Mouse (Mus musculus): ENCODE measurements at regions not wholly inside any gene's neighbourhood (a gene's known extent, or its start where the extent isn't known, plus 50 kb on each side); places are given as distances from the start of the nearest gene placed in this dataset.
A peak's percentile ranks its signal among the peaks of the same experiment; 100 is the strongest.

DNA sequence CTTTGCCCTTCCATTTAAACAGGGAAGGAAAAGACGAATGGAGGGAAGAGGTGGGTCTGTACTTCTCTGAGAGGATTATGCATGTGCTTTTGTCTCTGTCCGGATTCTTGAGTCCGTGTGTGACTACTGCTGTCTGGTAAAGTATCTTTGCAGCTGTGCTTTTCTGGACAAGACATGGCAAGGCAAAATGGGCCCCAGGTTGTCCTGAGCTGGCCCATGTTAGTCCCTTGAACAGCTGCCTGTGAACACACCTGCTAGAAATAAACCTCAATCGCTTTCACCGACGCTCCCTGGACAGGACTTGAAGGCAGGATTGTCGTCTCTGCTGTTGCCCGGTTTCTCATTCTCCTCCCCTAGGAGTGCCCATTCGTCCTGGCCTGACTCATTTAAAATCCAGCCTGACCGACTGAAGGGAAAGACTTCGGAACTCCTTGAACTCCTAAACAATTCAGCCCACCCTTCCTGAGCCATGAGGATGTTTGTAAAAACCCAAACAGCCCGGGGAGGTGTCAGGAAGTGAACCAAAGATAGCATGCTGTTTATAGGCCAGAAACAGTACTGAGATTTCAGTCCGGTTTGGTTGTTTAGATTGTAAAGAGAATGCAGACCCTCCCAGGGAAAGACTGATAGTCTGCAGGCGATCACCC lies 281.7 kb downstream of the Qk start:
- ATAC-seq (ENCODE audit: borderline replicate concordance, extremely low read depth, low FRiP score, low TSS enrichment), result peak; percentile 65; the same call in 1 of the 2 replicates
- Histone ChIP-seq H3K4me3 (no peak overlapping the region), H3K27me3 (no peaks in the 10 kb centered on the region), H3K9me3 (no peaks in the 10 kb centered on the region), H3K27ac (peak overlapping the region; percentile 34; the same call in 1 of the 2 replicates), H3K36me3 (no peaks in the 10 kb centered on the region), H3K9ac (no peak overlapping the region), H3K4me2 (no peak overlapping the region; the same call in 1 of the 2 replicates), H3K4me1 (peaks cover 15% of the 10 kb centered on the region)
- WGBS, result 40% methylated on average over 14 of the region's 14 CpGs

DNA sequence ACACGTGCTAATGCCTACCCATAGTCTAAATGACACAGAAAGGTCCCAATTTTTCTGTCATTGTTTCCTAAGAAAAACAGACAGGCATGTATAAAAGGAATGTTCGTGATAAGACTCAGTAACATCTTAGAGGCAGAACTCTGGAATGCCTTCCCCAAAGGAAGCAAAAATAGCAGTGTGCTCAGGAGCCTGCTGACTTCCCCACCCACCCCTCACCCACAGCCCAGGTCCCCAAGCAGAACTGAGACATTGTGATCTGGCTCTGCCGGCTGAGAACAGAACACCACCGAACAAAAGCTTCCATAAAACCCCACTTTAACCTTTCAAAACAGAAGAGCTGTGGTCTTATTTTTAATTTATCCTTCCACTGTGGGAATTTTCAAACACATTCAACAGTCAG lies 286.1 kb downstream of the Qk start:
- no peak overlapping the region for H3K4me3 ChIP-seq
- H3K36me3 ChIP-seq, result no peaks in the 10 kb centered on the region
- no peak for ATAC-seq (ENCODE audit: borderline replicate concordance, extremely low read depth, low FRiP score, low TSS enrichment)
- H3K27ac ChIP-seq, result no peak overlapping the region
- no peaks in the 10 kb centered on the region for H3K9me3 ChIP-seq
- H3K27me3 ChIP-seq, result no peaks in the 10 kb centered on the region
- 0 out of 2 replicates have a peak, but pooled peaks cover 9% of the 10 kb centered on the region for H3K4me1 ChIP-seq
- H3K9ac ChIP-seq, result no peak overlapping the region
- WGBS, result 46% methylated on average over 4 of the region's 4 CpGs
- no peak overlapping the region for H3K4me2 ChIP-seq

DNA sequence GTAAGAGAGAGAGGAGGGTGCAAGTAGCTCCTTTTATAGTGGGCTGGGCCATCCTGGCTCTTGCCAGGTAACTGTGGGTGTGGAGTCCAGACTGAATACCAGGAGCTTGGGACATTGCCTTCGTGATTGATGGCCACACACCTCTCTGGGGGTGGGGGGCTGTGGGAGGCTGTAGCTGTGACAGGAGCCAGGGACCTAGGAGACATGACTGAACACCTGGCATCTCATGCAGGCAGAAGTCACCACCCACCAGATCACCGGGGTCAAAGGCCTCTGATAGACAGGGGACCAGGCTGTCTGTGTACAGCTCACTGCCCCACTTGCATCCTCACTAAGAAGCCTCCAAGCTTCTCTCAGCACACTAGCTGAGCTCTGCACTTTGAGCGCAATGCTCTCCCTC lies 288.6 kb downstream of the Qk start:
- H3K9me3 ChIP-seq, result no peaks in the 10 kb centered on the region
- ATAC-seq (ENCODE audit: borderline replicate concordance, extremely low read depth, low FRiP score, low TSS enrichment), result no peak
- no peak overlapping the region for H3K4me3 ChIP-seq
- no peak overlapping the region for H3K4me2 ChIP-seq
- no peaks in the 10 kb centered on the region for H3K27me3 ChIP-seq
- H3K36me3 ChIP-seq, result no peaks in the 10 kb centered on the region
- WGBS, result 76% methylated on average over 3 of the region's 3 CpGs
- H3K4me1 ChIP-seq, result no peaks in the 10 kb centered on the region
- no peak overlapping the region for H3K9ac ChIP-seq
- no peak overlapping the region for H3K27ac ChIP-seq

DNA sequence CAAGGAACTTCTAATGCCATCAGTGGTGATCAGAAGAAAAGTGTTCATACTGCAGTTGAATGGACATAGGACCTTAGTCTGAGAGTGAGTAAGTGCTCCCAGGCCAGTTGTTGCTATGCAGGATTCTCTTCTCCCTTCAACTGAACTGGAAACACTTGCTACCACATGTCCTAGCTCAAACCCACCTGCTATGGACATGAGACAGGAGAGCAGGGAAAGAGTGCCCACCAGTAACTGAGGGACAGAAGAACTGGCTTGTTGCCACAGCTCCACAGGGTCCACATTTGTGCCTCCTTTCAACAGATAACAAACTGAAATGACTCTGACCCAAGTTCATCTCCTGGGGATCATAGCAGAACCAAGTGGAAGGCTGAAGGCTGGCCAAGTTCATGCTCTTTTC lies 292.9 kb downstream of the Qk start:
- no peak for ATAC-seq (ENCODE audit: borderline replicate concordance, extremely low read depth, low FRiP score, low TSS enrichment)

DNA sequence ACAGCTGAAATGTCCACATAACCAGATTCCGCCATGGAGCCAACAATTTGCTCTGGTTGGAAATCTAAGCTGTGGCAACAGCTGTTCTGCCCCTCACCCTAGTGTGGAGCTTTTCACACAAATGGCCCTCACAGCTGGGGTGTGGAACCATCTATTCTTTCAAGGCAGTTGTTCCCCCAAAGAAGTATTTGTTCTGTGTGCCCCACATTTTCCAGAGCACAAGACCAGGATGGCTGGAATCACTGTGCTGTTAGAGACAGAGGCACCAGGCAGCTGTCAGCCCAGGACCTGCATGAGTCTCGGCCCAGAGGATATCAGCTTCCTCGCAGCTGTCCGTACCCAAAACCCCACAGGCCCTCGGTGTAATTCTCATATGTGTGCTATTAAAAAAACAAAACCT lies 294.4 kb downstream of the Qk start:
- H3K36me3 ChIP-seq, result no peaks in the 10 kb centered on the region
- H3K9me3 ChIP-seq, result no peaks in the 10 kb centered on the region
- H3K27ac ChIP-seq, result no peak overlapping the region
- no peak overlapping the region for H3K4me2 ChIP-seq
- H3K4me3 ChIP-seq, result no peak overlapping the region
- H3K9ac ChIP-seq, result no peak overlapping the region
- WGBS, result 78% methylated on average over 5 of the region's 5 CpGs
- H3K4me1 ChIP-seq, result no peaks in the 10 kb centered on the region
- ATAC-seq (ENCODE audit: borderline replicate concordance, extremely low read depth, low FRiP score, low TSS enrichment), result no peak
- no peaks in the 10 kb centered on the region for H3K27me3 ChIP-seq

More for the DNA sequence above, 292.9 kb downstream of the Qk start:
- Histone ChIP-seq H3K36me3 (no peaks in the 10 kb centered on the region), H3K27me3 (no peaks in the 10 kb centered on the region), H3K4me3 (no peak overlapping the region), H3K9ac (no peak overlapping the region), H3K27ac (no peak overlapping the region), H3K9me3 (no peaks in the 10 kb centered on the region), H3K4me1 (no peaks in the 10 kb centered on the region), H3K4me2 (no peak overlapping the region)

DNA sequence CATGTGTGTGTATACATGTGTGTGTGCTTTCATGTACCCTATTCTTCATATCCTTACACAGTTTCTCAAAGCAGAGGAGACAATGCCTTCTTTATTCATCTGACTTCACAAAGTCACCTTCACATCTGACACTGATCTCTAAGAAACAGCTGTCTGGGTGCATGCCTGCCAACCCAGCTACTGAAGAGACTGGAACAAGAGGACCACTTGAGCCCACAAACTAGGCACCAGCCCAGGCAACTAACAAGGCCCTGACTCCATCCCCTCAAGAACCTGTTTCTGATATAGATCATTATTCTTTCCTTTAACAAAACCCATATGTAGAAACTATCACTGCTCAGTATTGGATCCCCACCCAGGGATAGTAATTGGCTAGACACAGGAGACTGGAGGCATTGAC lies 295.3 kb downstream of the Qk start:
- no peak for ATAC-seq (ENCODE audit: borderline replicate concordance, extremely low read depth, low FRiP score, low TSS enrichment)
- no peak overlapping the region for H3K9ac ChIP-seq
- H3K4me2 ChIP-seq, result no peak overlapping the region

DNA sequence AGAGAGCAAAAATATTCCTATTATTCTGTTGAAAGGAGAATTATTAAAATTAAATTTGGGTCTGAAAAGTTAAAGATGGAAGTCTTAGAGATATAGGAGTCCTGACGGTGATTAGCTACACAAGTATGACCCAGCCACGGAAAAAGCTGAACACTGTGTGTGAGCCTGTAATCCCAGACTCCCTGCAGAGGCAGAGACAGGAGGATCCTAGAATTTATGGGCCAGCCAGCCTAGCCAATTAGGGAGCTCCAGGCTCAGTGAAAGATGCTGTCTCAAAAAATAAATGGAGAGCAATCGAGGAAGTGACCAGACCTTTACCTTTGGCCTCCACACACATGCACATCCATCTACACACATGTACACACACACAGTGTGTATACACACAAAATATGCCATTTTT lies 307.5 kb downstream of the Qk start:
- Histone ChIP-seq H3K4me1 (no peaks in the 10 kb centered on the region), H3K27me3 (no peaks in the 10 kb centered on the region), H3K27ac (no peak overlapping the region), H3K4me3 (no peak overlapping the region), H3K9me3 (no peaks in the 10 kb centered on the region), H3K4me2 (no peak overlapping the region), H3K36me3 (no peaks in the 10 kb centered on the region), H3K9ac (no peak overlapping the region)
- no peak for ATAC-seq (ENCODE audit: borderline replicate concordance, extremely low read depth, low FRiP score, low TSS enrichment)
- WGBS, result 68% methylated on average over 3 of the region's 3 CpGs

More for the DNA sequence above, 295.3 kb downstream of the Qk start:
- Histone ChIP-seq H3K9me3 (no peaks in the 10 kb centered on the region), H3K4me1 (no peaks in the 10 kb centered on the region), H3K4me3 (no peak overlapping the region), H3K36me3 (no peaks in the 10 kb centered on the region), H3K27me3 (no peaks in the 10 kb centered on the region), H3K27ac (no peak overlapping the region)

DNA sequence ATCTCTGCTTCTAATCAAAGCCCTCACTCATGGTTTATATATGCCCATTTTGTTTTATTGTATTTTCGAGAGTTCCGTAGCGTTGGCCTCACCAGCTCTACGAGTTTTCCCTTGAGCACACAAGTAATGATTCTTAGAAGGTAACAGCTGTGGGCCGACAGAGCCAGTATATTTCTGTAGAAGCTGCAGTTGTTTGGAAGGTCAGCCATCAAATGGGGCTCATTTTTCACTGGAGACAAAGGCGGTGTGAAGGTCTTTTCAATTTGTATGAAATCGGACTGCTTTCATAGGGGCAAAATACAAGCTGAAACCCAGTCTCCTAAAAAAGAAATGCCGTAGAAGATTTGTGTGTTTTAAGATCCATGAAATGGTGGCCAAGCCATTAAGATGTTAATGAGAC lies 307.9 kb downstream of the Qk start:
- no peak overlapping the region for H3K9ac ChIP-seq
- ATAC-seq (ENCODE audit: borderline replicate concordance, extremely low read depth, low FRiP score, low TSS enrichment), result no peak
- WGBS, result 79% methylated on average over 8 of the region's 8 CpGs
- H3K27ac ChIP-seq, result no peak overlapping the region
- H3K9me3 ChIP-seq, result no peaks in the 10 kb centered on the region
- H3K4me1 ChIP-seq, result no peaks in the 10 kb centered on the region
- no peak overlapping the region for H3K4me3 ChIP-seq
- no peaks in the 10 kb centered on the region for H3K27me3 ChIP-seq
- H3K4me2 ChIP-seq, result no peak overlapping the region
- no peaks in the 10 kb centered on the region for H3K36me3 ChIP-seq

DNA sequence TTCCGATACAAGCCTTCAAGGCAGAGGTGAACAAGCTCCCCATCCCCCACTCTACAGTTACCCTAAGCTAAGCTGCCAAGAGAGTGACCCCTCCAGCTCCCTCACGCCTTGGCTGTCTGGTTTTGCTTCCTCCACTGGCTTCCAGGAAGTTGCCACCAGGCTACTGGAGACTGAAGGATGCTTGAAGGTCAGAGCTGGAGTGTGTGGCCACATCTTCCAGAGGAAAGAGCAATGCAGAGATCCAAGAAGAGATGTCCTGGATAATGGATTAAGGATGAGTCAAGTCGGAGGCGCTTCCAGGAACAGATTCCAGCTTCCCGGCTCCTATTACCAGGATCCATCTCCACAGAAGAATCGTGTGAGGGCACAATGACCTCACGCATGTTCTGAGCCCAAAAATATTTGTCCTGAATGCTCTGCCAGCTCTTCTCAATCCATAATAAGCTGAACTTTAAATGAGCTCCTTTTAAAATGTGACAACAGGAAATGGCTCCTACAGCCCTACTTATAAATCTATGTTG lies 318.5 kb downstream of the Qk start:
- no peaks in the 10 kb centered on the region for H3K27me3 ChIP-seq
- H3K9me3 ChIP-seq, result no peaks in the 10 kb centered on the region
- no peak overlapping the region for H3K4me2 ChIP-seq
- no peak overlapping the region for H3K4me3 ChIP-seq
- peaks cover 8% of the 10 kb centered on the region; the same call in 1 of the 2 replicates for H3K4me1 ChIP-seq
- H3K27ac ChIP-seq, result no peak overlapping the region
- WGBS, result 42% methylated on average over 7 of the region's 7 CpGs
- no peaks in the 10 kb centered on the region for H3K36me3 ChIP-seq
- no peak overlapping the region for H3K9ac ChIP-seq
- ATAC-seq (ENCODE audit: borderline replicate concordance, extremely low read depth, low FRiP score, low TSS enrichment), result peak; percentile 52; the same call in 1 of the 2 replicates

DNA sequence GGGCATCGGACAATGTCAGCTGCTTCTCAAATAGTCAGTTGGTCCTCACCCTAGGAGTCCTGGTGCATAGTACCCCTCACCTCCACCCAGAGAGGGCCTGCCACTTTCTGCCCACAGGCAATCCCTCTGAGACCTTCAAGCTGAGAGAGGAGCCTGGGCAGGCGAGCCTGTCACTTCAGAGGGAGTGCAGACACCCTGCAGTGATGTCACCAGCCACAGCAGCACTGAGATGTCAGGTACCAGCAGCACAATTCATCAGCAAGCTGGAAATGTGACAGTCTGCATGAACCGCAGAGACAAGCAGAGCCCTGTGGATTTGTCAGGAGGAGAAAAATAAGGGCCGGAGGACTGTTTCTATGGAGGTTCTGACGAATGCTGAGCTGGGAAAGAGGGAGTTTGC lies 324.3 kb downstream of the Qk start:
- no peaks in the 10 kb centered on the region for H3K4me1 ChIP-seq
- H3K4me2 ChIP-seq, result no peak overlapping the region
- H3K9me3 ChIP-seq, result no peaks in the 10 kb centered on the region
- H3K4me3 ChIP-seq, result no peak overlapping the region
- H3K27me3 ChIP-seq, result no peaks in the 10 kb centered on the region
- whole genome bisulfite sequencing, result 67% methylated on average over 5 of the region's 5 CpGs
- no peak overlapping the region for H3K27ac ChIP-seq
- no peaks in the 10 kb centered on the region for H3K36me3 ChIP-seq
- ATAC-seq (ENCODE audit: borderline replicate concordance, extremely low read depth, low FRiP score, low TSS enrichment), result no peak
- H3K9ac ChIP-seq, result no peak overlapping the region

DNA sequence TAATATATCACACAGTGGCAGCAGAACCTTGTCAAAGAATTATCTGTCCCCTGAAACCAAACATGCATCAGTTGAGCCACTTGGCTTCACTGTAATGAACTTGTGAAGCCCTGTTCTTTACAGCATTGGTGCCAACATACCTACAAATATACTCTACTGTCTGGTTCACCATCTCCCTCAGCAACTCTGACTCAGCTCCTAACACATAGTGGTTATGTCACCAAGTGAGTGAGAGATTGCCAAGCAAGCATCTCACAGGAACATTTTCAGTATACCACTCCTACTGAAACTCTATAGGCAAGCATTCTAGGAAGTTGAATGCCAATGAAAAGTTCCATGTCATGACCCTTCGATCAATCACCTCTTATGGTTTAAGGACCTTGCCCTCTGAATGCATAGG lies 321.2 kb upstream of the Pabpc6 start:
- no peak overlapping the region for H3K4me3 ChIP-seq
- no peaks in the 10 kb centered on the region for H3K9me3 ChIP-seq
- no peak overlapping the region for H3K27ac ChIP-seq
- no peak overlapping the region for H3K9ac ChIP-seq
- ATAC-seq (ENCODE audit: borderline replicate concordance, extremely low read depth, low FRiP score, low TSS enrichment), result no peak
- H3K36me3 ChIP-seq, result no peaks in the 10 kb centered on the region
- H3K4me1 ChIP-seq, result no peaks in the 10 kb centered on the region
- 88% methylated on average over 1 of the region's 1 CpGs for WGBS
- H3K4me2 ChIP-seq, result no peak overlapping the region
- no peaks in the 10 kb centered on the region for H3K27me3 ChIP-seq

DNA sequence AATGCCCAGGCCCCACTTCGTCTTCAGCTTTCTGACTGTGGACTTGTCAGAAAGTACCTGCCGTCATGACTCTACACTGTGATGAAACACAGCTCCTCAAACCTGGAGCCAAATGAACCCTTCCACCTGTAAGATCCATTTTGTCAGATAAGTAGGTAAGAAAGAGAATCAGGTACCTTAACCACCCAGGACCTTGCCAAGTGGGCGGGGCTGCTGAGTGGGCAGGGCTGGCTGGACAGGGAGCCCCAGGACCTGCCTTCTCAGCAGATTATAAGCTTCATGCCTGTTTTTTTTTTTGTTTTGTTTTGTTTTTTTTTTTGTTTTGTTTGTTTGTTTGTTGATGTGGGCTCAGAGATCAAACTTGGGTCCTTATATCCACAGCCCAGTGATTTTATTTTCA lies 311.8 kb upstream of the Pabpc6 start:
- H3K4me1 ChIP-seq, result peaks cover 23% of the 10 kb centered on the region
- no peaks in the 10 kb centered on the region for H3K9me3 ChIP-seq
- 78% methylated on average over 3 of the region's 3 CpGs for WGBS
- H3K4me2 ChIP-seq, result no peak overlapping the region
- ATAC-seq (ENCODE audit: borderline replicate concordance, extremely low read depth, low FRiP score, low TSS enrichment), result no peak
- no peak overlapping the region for H3K9ac ChIP-seq
- no peak overlapping the region for H3K27ac ChIP-seq
- no peak overlapping the region for H3K4me3 ChIP-seq
- no peaks in the 10 kb centered on the region for H3K36me3 ChIP-seq
- H3K27me3 ChIP-seq, result no peaks in the 10 kb centered on the region

Data from lung, embryonic 15.5 days (tissue).